Mouse (Mus musculus) kidney, adult 2 months (tissue): Measurements from ENCODE around the gene Lmod3. TPM values are rescaled to one million over a fixed set of nuclear protein-coding genes. Genes with fewer than 3 reads are reported as not detected.

ENCODE experiments used
- DNase-seq: peaks from one replicate; pipeline ENCODE4 v3.0.0; 2021
- H3K27ac ChIP-seq: fragments of 200-500 bp; 2 replicates; pipeline ENCODE4 v1.5.1; 2012; ENCODE audit warnings: low read depth, low read length, control low read depth, inconsistent platforms; ENCODE audit not compliant: insufficient read depth
- H3K27me3 ChIP-seq: fragments of 200-500 bp; replicated peaks from 2 replicates; pipeline ENCODE4 v1.6.1; 2012; ENCODE audit warnings: mild to moderate bottlenecking, moderate library complexity, low read length, inconsistent platforms; ENCODE audit not compliant: control insufficient read depth, insufficient read depth
- H3K36me3 ChIP-seq: fragments of 200-500 bp; 2 replicates; pipeline ENCODE4 v1.6.1; 2012; ENCODE audit warnings: mild to moderate bottlenecking, moderate library complexity, low read length, inconsistent platforms; ENCODE audit not compliant: control insufficient read depth, insufficient read depth
- H3K4me1 ChIP-seq: fragments of 200-500 bp; 2 replicates; pipeline ENCODE4 v1.6.1; 2011; ENCODE audit warnings: low read length; ENCODE audit not compliant: control insufficient read depth, insufficient read depth
- H3K4me3 ChIP-seq: fragments of 200-500 bp; 2 replicates; pipeline ENCODE4 v1.5.1; 2011; ENCODE audit warnings: mild to moderate bottlenecking, low read depth, low read length, control low read depth; ENCODE audit not compliant: insufficient read depth
- CTCF ChIP-seq: fragments of 200-500 bp; conservative IDR thresholded peaks from 2 replicates; pipeline ENCODE4 v1.5.1; 2011; ENCODE audit warnings: low read depth, mild to moderate bottlenecking, control low read depth, low read length, moderate library complexity, mixed read lengths; ENCODE audit not compliant: insufficient read depth, insufficient read length
- POLR2A ChIP-seq: fragments of 200-500 bp; IDR thresholded peaks from one replicate; pipeline ENCODE4 v1.6.1; 2011; ENCODE audit warnings: low read depth, low read length, control low read depth
- WGBS: fragments of 180-500 bp; shearing (Covaris S2); methylation state at CpG from one replicate; pipeline ENCODE4 v1.1.7; 2018; 5-methylcytosine and 5-hydroxymethylcytosine counted together
- polyA plus RNA-seq: library from polyadenylated mRNA; depleted of rRNA; stranded (reverse); fragments of >200 nt; gene quantifications from 2 replicates; pipeline ENCODE4 v1.2.3, GENCODE M21; 2012

Gene Lmod3
- polyA plus RNA-seq, 1 experiment = 1.2 TPM

DNA sequence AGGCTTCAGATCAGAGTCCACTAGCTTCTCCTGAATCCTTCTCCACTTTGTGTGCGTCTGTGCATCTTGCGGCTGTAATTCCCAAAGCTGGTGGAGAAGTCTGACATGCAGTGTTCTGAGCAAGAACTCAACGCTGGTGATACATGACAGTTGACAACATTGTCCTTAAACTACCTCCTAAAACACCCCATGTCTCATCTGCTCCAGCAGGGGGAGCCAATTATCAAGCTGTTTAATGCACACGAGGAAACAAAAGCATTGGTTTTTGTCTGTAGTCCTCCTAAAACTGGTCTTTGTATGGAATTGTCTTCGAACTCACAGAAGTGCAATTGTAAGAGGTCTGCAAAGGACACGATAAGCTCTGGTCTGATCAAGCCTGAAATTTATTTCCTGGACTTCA is 1.6 kb downstream of the Lmod3 start:
- Histone ChIP-seq H3K27ac (no peak overlapping the region), H3K4me1 (no peaks in the 10 kb centered on the region), H3K4me3 (no peak overlapping the region), H3K27me3 (no peaks in the 10 kb centered on the region), H3K36me3 (no peaks in the 10 kb centered on the region)
- DNase-seq = peak; percentile 74
- WGBS = 32% methylated on average over 6 of the region's 6 CpGs
- no peak for TF ChIP-seq POLR2A
- 0 out of 2 replicates have a peak, but pooled peaks have one; percentile 30 for TF ChIP-seq CTCF

DNA sequence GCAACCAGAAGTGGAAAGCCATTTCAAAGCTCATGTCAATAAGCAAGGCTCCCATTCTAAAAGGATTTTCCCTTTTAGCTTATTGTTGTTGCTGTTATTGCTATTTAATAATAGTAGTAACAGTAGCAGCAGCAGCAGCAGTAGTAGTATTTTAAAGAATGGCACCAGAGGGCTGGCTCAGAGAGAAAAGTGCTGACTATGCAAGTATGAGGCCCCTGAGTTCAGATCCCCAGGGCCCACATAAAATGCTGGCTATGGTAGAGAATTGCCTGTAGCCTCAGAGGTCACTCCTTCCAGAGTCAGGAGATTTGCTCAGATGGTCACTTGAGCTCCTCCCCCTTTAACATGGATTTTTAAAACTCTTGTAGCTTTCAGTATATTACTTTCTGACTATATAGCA is 7.4 kb downstream of the Lmod3 start:
- DNase-seq = no peak
- no peaks in the 10 kb centered on the region for H3K36me3 ChIP-seq
- no peaks in the 10 kb centered on the region for H3K27me3 ChIP-seq
- TF ChIP-seq CTCF = no peak
- no peak for TF ChIP-seq POLR2A
- no peak overlapping the region for H3K4me3 ChIP-seq
- no peak overlapping the region for H3K27ac ChIP-seq
- H3K4me1 ChIP-seq = no peaks in the 10 kb centered on the region

DNA sequence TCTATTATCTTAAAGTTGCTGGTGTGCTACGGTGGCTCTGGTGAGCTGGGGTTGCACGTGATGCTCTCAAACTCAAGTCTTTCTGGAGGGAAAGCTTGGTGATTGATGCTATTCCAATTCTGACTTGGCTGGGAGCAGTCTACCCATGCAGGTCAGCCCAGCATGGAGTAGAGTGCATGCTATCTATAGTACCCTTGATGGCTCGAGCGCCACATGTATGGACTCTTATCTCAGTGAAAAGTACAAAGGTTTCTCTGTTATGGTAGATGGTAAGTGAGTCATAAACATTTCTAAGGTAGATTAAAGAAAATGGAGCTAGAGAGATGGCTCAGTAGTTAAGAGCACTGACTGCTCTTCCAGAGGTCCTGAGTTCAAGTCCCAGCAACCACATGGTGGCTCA is 10.0 kb downstream of the Lmod3 start:
- Histone ChIP-seq H3K4me3 (no peak overlapping the region), H3K4me1 (no peaks in the 10 kb centered on the region), H3K36me3 (no peaks in the 10 kb centered on the region), H3K27ac (no peak overlapping the region), H3K27me3 (no peaks in the 10 kb centered on the region)
- no peak for DNase-seq
- no peak for TF ChIP-seq POLR2A
- no peak for TF ChIP-seq CTCF
- 89% methylated on average over 4 of the region's 4 CpGs for WGBS

DNA sequence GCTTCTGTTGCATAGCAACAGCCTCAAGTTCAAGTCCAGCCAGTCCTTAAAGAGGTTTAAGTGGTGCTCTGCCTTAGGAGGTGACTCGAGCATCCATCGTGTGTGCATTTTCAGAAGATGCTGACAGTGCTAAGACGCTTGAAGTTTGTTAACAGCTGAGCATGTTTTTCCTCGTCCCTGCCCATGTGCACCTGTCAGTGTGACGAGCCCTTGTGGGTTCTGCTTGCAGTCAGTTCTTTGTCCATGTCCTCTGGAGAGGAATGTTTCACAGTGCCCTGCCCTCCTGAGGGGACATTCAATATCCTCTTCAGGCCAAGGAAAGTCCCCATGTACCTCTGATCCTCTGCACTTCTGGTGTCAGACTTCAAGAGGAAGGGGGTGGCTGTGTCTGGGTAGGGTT is 12.5 kb downstream of the Lmod3 start:
- Histone ChIP-seq H3K4me3 (no peak overlapping the region), H3K4me1 (no peaks in the 10 kb centered on the region), H3K36me3 (no peaks in the 10 kb centered on the region), H3K27me3 (no peaks in the 10 kb centered on the region), H3K27ac (no peak overlapping the region)
- TF ChIP-seq POLR2A = no peak
- TF ChIP-seq CTCF = no peak
- WGBS = 78% methylated on average over 5 of the region's 5 CpGs
- no peak for DNase-seq

DNA sequence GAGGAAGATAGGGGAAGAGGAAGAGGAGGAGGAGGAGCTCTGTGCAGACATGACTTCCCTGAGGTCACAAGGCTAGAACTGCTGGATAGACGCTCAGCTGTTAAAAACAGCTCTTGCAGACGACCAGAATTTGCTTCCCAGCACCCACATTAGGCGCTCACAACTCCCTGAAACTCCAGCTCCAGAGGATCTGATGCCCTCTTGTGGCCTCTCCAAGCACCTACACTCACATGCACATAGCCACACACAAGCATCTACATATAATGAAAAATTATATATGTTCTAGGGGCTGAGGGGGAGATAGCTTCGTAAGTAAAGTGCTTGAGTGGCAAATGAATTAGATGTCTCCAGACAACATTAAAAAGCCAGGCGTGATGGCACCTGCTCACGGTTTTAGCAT is 13.2 kb downstream of the Lmod3 start:
- no peak for DNase-seq
- no peak overlapping the region for H3K27ac ChIP-seq
- TF ChIP-seq CTCF (no peak), POLR2A (no peak)
- no peaks in the 10 kb centered on the region for H3K36me3 ChIP-seq
- no peak overlapping the region for H3K4me3 ChIP-seq
- H3K4me1 ChIP-seq = no peaks in the 10 kb centered on the region
- H3K27me3 ChIP-seq = no peaks in the 10 kb centered on the region
- WGBS = 95% methylated on average over 6 of the region's 6 CpGs

DNA sequence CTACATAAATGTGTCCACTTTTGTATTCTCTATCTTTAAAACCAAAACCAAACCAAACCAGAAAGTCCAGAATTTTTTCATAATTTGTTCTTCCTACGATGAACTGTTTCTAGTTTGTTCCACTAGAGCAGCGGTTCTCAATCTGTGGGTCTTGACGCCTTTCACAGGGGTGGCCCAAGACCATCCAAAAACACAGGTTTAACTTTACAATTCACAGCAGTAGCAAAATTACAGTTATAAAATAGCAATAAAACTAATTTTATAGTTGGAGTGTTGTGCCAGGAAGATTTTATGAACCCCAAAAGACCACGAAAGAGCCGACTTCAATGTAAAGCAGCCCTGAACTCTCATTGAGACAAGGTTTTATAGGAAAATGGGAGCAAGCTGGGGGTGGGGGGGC is 16.5 kb downstream of the Lmod3 start:
- peaks cover 1% of the 10 kb centered on the region; the same call in 1 of the 2 replicates for H3K36me3 ChIP-seq
- H3K4me3 ChIP-seq = no peak overlapping the region
- WGBS = 87% methylated on average over 5 of the region's 5 CpGs
- TF ChIP-seq CTCF (no peak), POLR2A (no peak)
- no peaks in the 10 kb centered on the region for H3K27me3 ChIP-seq
- no peaks in the 10 kb centered on the region for H3K4me1 ChIP-seq
- DNase-seq = no peak
- H3K27ac ChIP-seq = no peak overlapping the region

DNA sequence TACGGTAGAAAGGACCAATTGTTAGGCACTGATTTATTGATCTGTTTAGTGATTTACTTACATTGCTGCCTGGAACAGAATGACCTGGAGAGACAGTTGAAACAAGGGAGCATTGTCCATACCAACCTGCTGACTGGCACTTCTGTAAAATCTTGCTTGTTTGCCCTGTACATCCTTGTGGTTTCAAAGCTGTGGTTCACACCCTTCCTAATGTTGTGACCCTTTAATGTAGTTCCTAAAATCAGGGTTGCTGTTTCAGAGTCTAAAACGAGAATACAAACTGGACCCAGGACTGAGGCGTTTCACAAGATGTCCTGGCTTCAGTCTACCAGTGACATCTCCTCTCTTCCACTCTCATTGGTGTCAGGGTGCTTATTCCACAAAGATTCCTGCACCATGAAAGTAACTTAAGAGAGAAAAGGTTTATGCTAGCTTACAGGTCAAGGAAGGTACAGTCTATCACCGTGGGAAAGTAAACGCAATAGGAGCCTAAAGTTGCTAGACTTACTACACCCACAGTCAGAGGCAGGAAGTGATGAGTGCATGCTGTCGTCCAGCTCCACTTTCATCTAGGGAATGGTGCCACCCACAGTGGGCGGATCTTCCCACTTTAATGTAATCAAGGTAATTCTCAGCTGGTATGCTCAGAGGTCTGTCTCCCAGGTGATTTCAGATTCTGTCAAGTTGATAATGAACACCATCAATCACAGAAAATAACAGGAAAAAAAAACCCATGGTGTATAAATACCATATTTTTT is 17.5 kb downstream of the Lmod3 start:
- TF ChIP-seq POLR2A = no peak
- no peak for TF ChIP-seq CTCF
- no peak for DNase-seq
- Histone ChIP-seq H3K27me3 (no peaks in the 10 kb centered on the region), H3K4me1 (no peaks in the 10 kb centered on the region), H3K27ac (no peak overlapping the region), H3K36me3 (peaks cover 1% of the 10 kb centered on the region), H3K4me3 (no peak overlapping the region)
- 78% methylated on average over 7 of the region's 7 CpGs for WGBS
